ENCODE assay signal across 10 mouse cellular contexts in the genomic region with DNA sequence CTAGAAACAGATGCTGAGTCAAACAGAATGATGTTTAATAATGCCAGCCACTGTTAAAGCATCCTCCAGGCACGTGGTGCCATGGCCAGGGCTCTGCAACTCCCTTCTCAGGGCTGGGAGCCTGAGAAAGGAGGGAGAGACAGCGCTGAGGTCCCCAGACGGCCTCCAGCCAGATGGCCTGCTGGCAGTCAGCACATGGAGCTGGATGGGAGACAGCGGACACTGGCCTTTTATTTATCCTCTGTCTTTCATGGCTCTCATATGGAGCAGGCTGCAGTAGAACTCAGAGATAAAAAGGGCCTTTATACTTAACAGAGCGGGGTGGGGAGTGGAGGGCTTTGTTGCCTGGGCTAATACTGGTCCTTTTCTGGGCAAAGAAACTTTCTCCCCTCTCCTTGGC. TPM values are rescaled to one million over a fixed set of nuclear protein-coding genes. Genes with fewer than 3 reads are reported as not detected.
A peak's percentile ranks its signal among the peaks of the same experiment; 100 is the strongest.
DNase-seq lines count a peak whose midpoint lies in the region; ATAC-seq and TF ChIP-seq lines count a peak whose summit lies in the region.
"Had no signal": no experiment of that assay in that cellular context is flagged by ENCODE, and none has a peak within 500 bp of the region (broad histone marks: within the 10 kb centered on the region; RNA-seq: fewer than 3 reads in every experiment).

No protein-coding gene starts in this region.

- H3K27ac ChIP-seq in cerebellum, adult 2 months (ENCODE audit: insufficient read depth, low read length) = no peak overlapping the region
- peak overlapping the region; percentile 3; the same call in 1 of the 2 replicates for H3K27ac ChIP-seq in intestine, embryonic 15.5 days
- no peak overlapping the region; the same call in 1 of the 2 replicates for H3K27ac ChIP-seq in midbrain, embryonic 11.5 days (ENCODE audit: low read depth, low read length)
- H3K27ac ChIP-seq: limb, embryonic 12.5 days had no signal

- H3K4me2 ChIP-seq in intestine, embryonic 15.5 days (replicated peaks) = no peak overlapping the region
- no peak overlapping the region for H3K4me2 ChIP-seq in midbrain, embryonic 11.5 days
- H3K4me2 ChIP-seq: limb, embryonic 12.5 days had no signal

- H3K9me3 ChIP-seq in intestine, embryonic 15.5 days = no peaks in the 10 kb centered on the region
- no peaks in the 10 kb centered on the region for H3K9me3 ChIP-seq in midbrain, embryonic 11.5 days (ENCODE audit: control insufficient read depth, low read length)
- H3K9me3 ChIP-seq: limb, embryonic 12.5 days had no signal

- TF ChIP-seq POLR2A in cerebellum, adult 2 months (IDR thresholded peaks at IDR 0.05; ENCODE audit: borderline replicate concordance, insufficient read depth, low read length) = no peak

- no peak for TF ChIP-seq CTCF in cerebellum, adult 2 months (IDR thresholded peaks at IDR 0.05; ENCODE audit: borderline replicate concordance, insufficient read depth, low read depth, low read length)

- no peak overlapping the region for H3K4me3 ChIP-seq in cerebellum, adult 2 months (replicated peaks; ENCODE audit: insufficient read depth, low read depth, low read length)
- no peak overlapping the region for H3K4me3 ChIP-seq in intestine, embryonic 15.5 days (replicated peaks)
- H3K4me3 ChIP-seq in midbrain, embryonic 11.5 days (ENCODE audit: low read depth, low read length) = no peak overlapping the region
- H3K4me3 ChIP-seq: limb, embryonic 12.5 days had no signal

- no peaks in the 10 kb centered on the region for H3K4me1 ChIP-seq in cerebellum, adult 2 months (ENCODE audit: control insufficient read depth, insufficient read depth, low read length)
- H3K4me1 ChIP-seq in intestine, embryonic 15.5 days (replicated peaks) = no peaks in the 10 kb centered on the region
- peaks cover 9% of the 10 kb centered on the region for H3K4me1 ChIP-seq in midbrain, embryonic 11.5 days (ENCODE audit: control insufficient read depth, insufficient read depth, low read length)
- H3K4me1 ChIP-seq: limb, embryonic 12.5 days had no signal

- H3K36me3 ChIP-seq in intestine, embryonic 15.5 days = no peaks in the 10 kb centered on the region; the same call in 1 of the 2 replicates
- no peaks in the 10 kb centered on the region for H3K36me3 ChIP-seq in midbrain, embryonic 11.5 days (ENCODE audit: control insufficient read depth, insufficient read depth, low read length)

- WGBS in cerebellum, adult 2 months = 21% methylated on average over 5 of the region's 5 CpGs
- 38% methylated on average over 5 of the region's 5 CpGs for WGBS in intestine, embryonic 15.5 days
- WGBS in midbrain, embryonic 11.5 days = 56% methylated on average over 5 of the region's 5 CpGs

- H3K27me3 ChIP-seq in cerebellum, adult 2 months (ENCODE audit: control insufficient read depth, insufficient read depth, low read length) = no peaks in the 10 kb centered on the region
- H3K27me3 ChIP-seq in intestine, embryonic 15.5 days (replicated peaks) = no peaks in the 10 kb centered on the region
- H3K27me3 ChIP-seq in midbrain, embryonic 11.5 days (ENCODE audit: control insufficient read depth, insufficient read depth, low read length) = no peaks in the 10 kb centered on the region
- H3K27me3 ChIP-seq: limb, embryonic 12.5 days had no signal

- no peak overlapping the region for H3K9ac ChIP-seq in intestine, embryonic 15.5 days
- H3K9ac ChIP-seq in midbrain, embryonic 11.5 days (ENCODE audit: low read length) = no peak overlapping the region
- H3K9ac ChIP-seq: limb, embryonic 12.5 days had no signal

- peak; percentile 71 for ATAC-seq in intestine, embryonic 15.5 days
- ATAC-seq in midbrain, embryonic 11.5 days (ENCODE audit: low FRiP score) = peak; percentile 53
- ATAC-seq in inflammation-experienced regulatory T-cells, adult 6 months = no peak

- DNase-seq in kidney, postnatal 10 days = peak; percentile 77
- DNase-seq in kidney, adult 8-10 months = no peak
- peak; percentile 33 to 62 for DNase-seq in cerebellum, adult 2 months
- peak; percentile 56 for DNase-seq in gastrocnemius, postnatal 10 days
- peak; percentile 61 for DNase-seq in midbrain, embryonic 11.5 days (ENCODE audit: low spot score, missing footprints)
- DNase-seq in thymus, postnatal 10 days (ENCODE audit: low spot score in 2 of 2) = no peak

RNA-seq across cellular contexts. Expression of gene Nid1, which starts 43.7 kb away (rescaled TPM):
- polyA plus RNA-seq in cerebellum, adult 2 months (2012; rRNA removed) = 14.4 and 16.6 TPM in 2 replicates
- total RNA-seq in gastrocnemius, postnatal 10 days (2021) = 100 to 1,000 TPM; 211 to 238 TPM
- 66.5 and 69.6 TPM in 2 replicates for polyA plus RNA-seq in intestine, embryonic 15.5 days (2015; fragmentation: Nextera tagmentation; extraction: Ambion mirVana)
- polyA plus RNA-seq in midbrain, embryonic 11.5 days (2014; fragmentation: Nextera tagmentation; extraction: Ambion mirVana) = 42.7 and 44.2 TPM in 2 replicates
- under 1 TPM in 1 of 3 experiments, not detected in 2; 0.13 TPM for polyA plus RNA-seq in inflammation-experienced regulatory T-cells, adult 6 months (2017; shearing (Covaris generic))
- total RNA-seq: common myeloid progenitor, adult 5-6 weeks had no signal

Comparison
In these comparisons a context has a peak if more than half of its experiments do, and no peak if none do; other contexts are left out.
1. DNase-seq: peak in kidney, postnatal 10 days (single experiment), cerebellum, adult 2 months (2 of 2), gastrocnemius, postnatal 10 days (single experiment) and midbrain, embryonic 11.5 days (single experiment); none in kidney, adult 8-10 months (0 of 2) and thymus, postnatal 10 days (0 of 2).
2. RNA of gene Nid1, which starts 43.7 kb away (polyA plus RNA-seq): 66.5 to 69.6 TPM in intestine, embryonic 15.5 days, 42.7 to 44.2 TPM in midbrain, embryonic 11.5 days and 14.4 to 16.6 TPM in cerebellum, adult 2 months; 0.13 TPM in inflammation-experienced regulatory T-cells, adult 6 months; every median in the first group is over 10 times any median in the second.